Mouse (Mus musculus) splenic B cell, adult 2 months (primary cell): ENCODE data around the gene Glrx5.

Source experiments
- DNase-seq: peaks from one replicate; pipeline ENCODE4 v3.0.0-alpha.2; 2011; ENCODE audit warnings: low read depth, low spot score
- H3K27me3 ChIP-seq: 2 replicates; pipeline ENCODE4 v1.6.1; 2012; ENCODE audit warnings: mild to moderate bottlenecking, low read length, moderate library complexity, mixed read lengths; ENCODE audit not compliant: control insufficient read depth, poor library complexity, insufficient read depth, severe bottlenecking
- H3K36me3 ChIP-seq: 2 replicates; pipeline ENCODE4 v1.6.1; 2012; ENCODE audit warnings: mild to moderate bottlenecking, low read length, moderate library complexity, mixed read lengths; ENCODE audit not compliant: control insufficient read depth, poor library complexity, insufficient read depth, severe bottlenecking

Glrx5 gene

GRCm38 (mm10) chr12:105032832-105033775, 616 bp downstream of the Glrx5 start:
- Histone ChIP-seq H3K36me3 (peaks cover 3% of the 10 kb centered on the region), H3K27me3 (no peaks in the 10 kb centered on the region)
- DNase-seq, result peak; percentile 22

GRCm38 (mm10) chr12:105034130-105034769, 1.8 kb downstream of the Glrx5 start:
- DNase-seq, result no peak
- Histone ChIP-seq H3K27me3 (no peaks in the 10 kb centered on the region), H3K36me3 (peaks cover 3% of the 10 kb centered on the region)

DNA sequence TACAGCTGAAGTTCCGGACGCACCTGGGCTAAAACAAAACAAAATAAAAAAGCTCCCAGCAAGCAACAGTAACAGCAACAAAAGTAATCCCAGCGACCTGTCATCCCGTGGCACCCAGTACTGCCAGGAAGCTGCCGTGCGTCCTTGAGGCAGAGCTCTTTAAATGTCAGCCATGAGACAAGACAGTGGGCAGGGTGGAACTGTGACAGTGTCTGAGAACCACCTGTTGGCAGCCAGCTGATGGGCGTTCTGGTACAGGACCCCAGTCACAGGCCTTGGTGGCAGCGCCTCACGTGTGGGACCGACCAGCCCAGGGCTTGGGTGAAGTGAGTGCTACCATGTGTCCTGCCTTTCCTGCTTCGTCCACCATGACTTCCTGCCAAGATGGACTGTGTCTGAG, 5.7 kb downstream of the Glrx5 start:
- H3K36me3 ChIP-seq, result peaks cover 1% of the 10 kb centered on the region; the same call in 1 of the 2 replicates
- DNase-seq, result no peak
- H3K27me3 ChIP-seq, result no peaks in the 10 kb centered on the region

GRCm38 (mm10) chr12:105038918-105039317, 6.4 kb downstream of the Glrx5 start:
- H3K36me3 ChIP-seq, result peaks cover 1% of the 10 kb centered on the region; the same call in 1 of the 2 replicates
- no peak for DNase-seq
- H3K27me3 ChIP-seq, result no peaks in the 10 kb centered on the region

- H3K36me3 ChIP-seq, result peaks cover 1% of the 10 kb centered on the region; the same call in 1 of the 2 replicates
- no peaks in the 10 kb centered on the region for H3K27me3 ChIP-seq
- DNase-seq, result no peak
Measured at GRCm38 (mm10) chr12:105039578-105040289, 7.2 kb downstream of the Glrx5 start.

DNA sequence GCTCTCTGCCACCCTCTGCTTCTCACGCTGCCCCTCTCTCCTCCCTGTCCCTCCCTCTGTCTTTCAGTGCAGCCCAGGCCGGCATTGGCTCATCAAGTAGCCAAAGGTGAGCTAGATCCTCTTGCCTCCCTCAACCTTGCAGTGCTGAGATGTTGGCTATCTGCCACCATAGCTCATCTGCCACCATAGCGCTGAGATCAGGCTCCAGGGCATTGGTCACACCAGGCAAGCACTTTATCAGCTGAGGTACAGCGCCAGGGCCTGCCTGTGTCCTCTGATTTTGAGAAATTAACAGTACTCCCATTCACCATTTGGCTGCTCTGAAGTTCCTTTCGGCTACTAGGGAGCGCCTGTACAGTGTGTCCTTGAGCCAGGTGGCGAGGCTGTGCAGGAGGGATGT, 8.5 kb downstream of the Glrx5 start:
- Histone ChIP-seq H3K36me3 (peaks cover 1% of the 10 kb centered on the region; the same call in 1 of the 2 replicates), H3K27me3 (no peaks in the 10 kb centered on the region)
- no peak for DNase-seq

DNA sequence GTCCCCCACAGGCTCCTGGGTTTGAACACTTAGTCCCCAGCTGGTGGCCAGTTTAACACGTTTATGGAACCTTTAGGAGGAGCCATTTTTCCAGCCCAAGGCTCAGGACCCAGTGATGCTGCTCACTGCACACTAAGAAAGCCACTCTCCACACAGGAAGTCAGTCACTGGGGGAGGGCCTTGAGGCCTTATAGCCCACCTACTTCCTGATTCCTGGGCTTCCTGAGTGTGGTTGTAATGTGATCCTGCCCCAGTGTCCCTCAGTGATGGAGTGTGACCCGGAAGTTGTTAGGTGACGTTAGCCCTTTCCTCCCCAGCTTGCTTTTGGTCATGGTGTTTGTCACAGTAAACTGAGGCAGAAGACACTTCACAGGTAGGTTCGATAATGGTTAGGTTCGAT, 10.6 kb downstream of the Glrx5 start:
- H3K27me3 ChIP-seq, result no peaks in the 10 kb centered on the region
- DNase-seq, result no peak
- peaks cover 1% of the 10 kb centered on the region; the same call in 1 of the 2 replicates for H3K36me3 ChIP-seq

DNA sequence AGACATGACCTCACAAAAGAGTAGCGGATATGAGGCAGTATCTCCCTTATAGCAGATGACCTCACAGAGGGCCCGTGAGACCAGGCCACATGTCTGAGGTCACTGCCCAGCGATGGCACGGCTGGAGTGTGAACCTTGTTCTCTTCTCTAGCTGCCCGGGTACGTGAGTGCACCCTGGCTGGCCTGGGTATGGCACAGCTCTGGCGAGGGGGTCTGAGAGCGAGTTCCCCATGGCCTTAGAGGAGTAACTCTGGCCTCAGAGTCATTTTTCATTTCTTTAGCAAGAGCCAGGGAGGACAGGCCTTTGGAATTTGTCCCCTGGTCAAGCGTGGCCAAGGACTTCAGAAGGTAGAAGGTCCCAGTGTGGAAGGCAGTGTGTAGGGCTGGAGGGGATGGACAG, 12.3 kb downstream of the Glrx5 start:
- no peaks in the 10 kb centered on the region for H3K27me3 ChIP-seq
- DNase-seq, result no peak

GRCm38 (mm10) chr12:105048301-105048863, 15.9 kb downstream of the Glrx5 start:
- no peaks in the 10 kb centered on the region for H3K36me3 ChIP-seq
- no peak for DNase-seq
- no peaks in the 10 kb centered on the region for H3K27me3 ChIP-seq

More for the DNA sequence above, 12.3 kb downstream of the Glrx5 start:
- H3K36me3 ChIP-seq, result peaks cover 1% of the 10 kb centered on the region; the same call in 1 of the 2 replicates

GRCm38 (mm10) chr12:105049813-105050212, 17.3 kb downstream of the Glrx5 start:
- H3K27me3 ChIP-seq, result no peaks in the 10 kb centered on the region
- DNase-seq, result no peak

GRCm38 (mm10) chr12:105050898-105051297, 18.4 kb downstream of the Glrx5 start:
- Histone ChIP-seq H3K27me3 (no peaks in the 10 kb centered on the region), H3K36me3 (no peaks in the 10 kb centered on the region)
- DNase-seq, result peak; percentile 73

More at GRCm38 (mm10) chr12:105049813-105050212, 17.3 kb downstream of the Glrx5 start:
- no peaks in the 10 kb centered on the region for H3K36me3 ChIP-seq

DNA sequence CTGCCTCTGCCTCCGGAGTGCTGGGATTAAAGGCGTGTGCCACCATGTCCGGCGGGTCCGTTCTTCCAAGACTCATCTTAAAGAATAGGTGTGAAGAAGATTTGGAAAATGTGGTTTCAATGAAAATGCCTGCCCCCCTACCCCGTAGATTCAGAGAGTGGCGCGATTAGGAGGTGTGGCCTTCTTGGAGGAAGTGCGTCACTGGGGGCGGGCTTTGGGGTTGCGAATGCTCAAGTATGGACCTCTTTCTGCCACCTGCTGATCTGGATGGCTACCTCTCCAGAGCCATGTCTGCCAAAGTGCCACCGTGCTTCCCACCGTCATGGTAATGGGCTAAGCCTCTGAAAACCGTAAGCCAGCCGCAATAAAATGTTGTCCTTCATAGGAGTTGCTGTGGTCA, 21.6 kb downstream of the Glrx5 start:
- no peaks in the 10 kb centered on the region for H3K36me3 ChIP-seq
- no peaks in the 10 kb centered on the region for H3K27me3 ChIP-seq
- DNase-seq, result no peak

DNA sequence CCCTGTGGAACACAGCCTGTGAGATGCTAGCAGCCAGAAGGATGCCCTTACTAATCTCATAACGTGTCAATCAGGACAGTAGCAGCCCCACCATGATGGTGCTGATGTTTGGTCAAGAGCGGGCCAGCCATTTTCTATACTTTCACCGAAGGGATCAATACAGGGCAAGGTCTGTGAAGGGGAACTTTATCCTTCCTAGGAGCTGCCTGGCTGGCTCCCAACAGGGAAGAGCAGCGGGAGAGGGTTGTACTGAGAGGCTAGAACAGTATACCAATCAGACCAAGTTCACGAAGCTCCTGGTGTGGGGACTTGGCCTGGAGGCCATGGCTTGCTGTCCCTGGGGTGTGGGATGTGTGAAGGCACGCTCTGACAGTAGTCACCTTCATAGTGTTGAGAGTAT, 22.8 kb downstream of the Glrx5 start:
- Histone ChIP-seq H3K36me3 (no peaks in the 10 kb centered on the region), H3K27me3 (no peaks in the 10 kb centered on the region)
- no peak for DNase-seq

GRCm38 (mm10) chr12:105060006-105060405, 27.5 kb downstream of the Glrx5 start:
- no peak for DNase-seq
- Histone ChIP-seq H3K36me3 (no peaks in the 10 kb centered on the region), H3K27me3 (no peaks in the 10 kb centered on the region)
